Mouse (Mus musculus) cerebellum, adult 11 months (tissue): ENCODE data around the gene Pxk.

ENCODE experiments used
- DNase-seq: peaks from one replicate; pipeline ENCODE4 v3.0.0; 2022

Gene Pxk

DNA sequence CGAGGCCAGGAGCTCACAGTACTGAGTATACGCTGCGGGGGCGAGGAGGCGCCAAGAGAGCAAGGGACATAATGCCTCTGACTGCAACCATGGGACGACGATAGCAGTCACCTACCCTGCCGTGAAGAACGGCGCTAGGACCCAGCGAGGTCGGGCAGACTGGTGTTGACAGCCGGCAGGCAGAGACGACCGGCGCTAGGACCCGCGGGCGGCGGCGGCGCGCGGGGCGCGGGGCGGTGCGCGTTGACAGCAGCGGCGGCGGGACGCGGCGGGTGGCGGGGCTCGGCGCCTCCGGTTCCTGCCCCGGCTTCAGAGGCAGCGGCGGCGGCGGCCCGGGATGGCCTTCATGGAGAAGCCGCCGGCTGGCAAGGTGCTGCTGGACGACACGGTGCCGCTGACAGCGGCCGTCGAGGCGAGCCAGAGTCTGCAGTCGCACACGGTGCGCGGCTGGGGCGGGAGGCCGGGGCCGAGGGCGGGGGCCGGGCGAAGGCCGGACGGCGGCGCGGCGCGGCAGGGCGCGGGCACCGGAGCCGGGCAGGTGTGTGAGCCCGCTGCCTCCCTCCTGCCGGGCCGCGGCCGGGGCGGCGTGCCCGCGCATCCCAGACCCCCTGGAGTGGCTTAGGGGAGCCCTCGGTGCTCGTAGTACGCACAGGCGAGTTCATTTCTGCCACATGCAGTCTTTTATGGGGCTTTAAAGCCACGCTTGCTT is at the start of gene Pxk:
Gene Pxk (plus strand): TSS at position 234 of the 709 bp plus-strand sequence.
- DNase-seq: peak; percentile 90

DNA sequence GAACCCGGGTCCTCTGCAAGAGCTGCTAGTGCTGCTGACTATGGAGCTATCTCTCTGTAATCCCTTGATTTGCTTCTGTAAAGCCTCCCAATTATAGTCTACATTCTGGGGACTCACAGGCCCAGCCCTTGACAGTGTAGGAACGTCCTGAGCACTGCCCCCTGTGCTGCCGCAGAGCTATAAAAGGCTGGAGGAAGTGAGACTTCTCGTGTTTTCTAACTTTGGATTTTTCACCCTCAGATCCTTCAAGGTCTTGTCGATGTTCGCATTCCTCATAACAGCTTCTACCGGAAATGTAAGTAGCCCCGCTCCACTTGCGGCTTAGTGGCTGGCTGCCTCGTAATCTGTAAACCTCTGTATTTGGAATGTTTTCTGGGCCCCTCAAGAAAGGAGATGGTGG is 48.7 kb upstream of the Pxk start:
- DNase-seq: no peak

DNA sequence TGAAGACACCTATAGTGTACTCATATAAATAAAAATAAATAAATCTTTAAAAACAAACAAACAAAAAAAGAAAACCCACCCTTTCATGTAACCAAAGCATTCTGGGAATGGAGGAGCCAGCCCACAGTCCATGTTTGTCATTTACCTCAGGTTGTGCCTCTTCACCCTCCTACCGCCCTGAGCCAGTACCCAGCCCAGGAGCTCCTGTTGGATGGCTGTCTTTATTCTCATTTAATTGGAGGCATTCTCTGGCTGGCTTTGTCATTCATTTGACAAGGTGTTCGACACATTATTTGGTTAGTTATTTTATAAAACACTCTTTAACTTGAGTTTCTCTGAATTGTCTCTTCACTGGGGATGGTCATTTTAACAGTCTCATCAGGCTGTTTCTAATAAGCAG is 46.1 kb upstream of the Pxk start:
- DNase-seq: no peak

DNA sequence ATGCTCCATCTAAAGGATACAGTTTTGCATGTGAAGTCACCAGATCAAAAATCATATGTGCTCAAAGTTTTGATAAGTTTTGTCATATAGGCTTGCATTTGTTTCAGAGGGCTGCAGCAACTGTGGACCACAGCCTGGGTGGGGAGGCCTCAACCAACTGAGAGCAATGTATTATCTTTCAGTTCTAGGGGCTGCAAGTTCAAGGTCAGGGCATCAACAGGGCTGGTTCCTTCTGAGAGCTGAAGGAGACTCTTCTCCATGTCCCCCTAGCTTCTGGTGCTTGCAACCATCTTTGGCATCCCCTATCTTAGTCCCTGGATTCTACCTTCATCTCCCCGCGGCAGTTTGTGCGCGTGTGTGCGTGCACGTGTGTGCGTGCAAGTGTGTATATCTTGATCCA is 45.4 kb upstream of the Pxk start:
- DNase-seq: no peak

DNA sequence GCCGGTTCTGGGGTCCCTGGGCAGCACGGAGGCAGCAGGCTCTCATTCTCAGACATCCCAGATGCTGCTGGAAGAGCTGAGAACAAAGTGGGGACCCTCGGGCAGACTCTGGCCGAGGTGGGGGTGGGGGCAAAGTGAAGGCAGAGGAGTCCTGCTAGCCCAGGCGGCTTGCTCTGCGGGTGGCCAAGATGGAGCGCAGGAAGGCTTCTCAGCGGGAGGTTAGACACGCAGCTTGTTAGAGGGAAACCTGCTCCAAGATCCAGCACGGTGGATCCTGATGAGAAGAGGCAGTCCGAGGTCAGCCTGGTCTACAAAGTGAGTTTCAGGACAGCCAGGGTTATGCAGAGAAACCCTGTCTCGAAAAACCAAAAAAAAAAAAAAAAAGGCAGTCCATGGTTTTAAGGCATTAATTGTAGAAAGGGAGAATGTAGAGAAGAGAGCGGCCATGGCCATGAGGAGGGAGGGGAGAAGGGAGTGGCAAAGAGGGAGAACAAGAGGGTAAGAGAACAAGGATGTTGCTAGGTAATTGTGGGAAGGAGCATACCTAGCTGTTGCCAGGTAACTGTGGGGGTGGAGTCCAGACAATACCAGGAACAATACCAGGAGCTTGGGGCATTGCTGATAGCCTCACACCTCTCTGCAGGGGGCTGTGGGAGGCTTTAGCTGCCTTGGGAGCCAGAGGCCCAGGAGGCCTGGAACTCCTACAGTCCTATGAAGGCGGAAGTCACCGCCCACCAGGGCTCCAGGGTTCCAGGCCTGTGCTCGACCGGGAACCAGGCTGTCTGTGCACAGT is 43.5 kb upstream of the Pxk start:
- no peak for DNase-seq

DNA sequence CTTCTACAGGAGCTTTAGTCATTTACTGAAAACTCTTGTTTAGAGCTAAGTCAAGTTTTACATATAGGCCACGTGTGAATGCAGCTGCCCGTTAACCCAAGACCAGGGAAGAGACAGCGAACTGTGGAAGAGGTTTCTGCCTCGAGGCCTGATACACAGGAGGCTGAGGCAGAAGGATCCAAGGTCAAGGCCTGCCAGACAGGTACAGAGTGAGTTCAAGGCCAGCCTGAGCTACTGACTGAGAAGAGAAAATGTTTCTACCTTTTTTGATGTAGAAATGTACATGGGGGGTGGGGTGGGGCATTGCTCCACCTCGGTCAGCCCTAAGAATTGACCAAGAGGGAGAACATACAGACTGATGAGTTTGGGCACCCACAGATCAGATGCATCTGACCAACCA is 41.9 kb upstream of the Pxk start:
- no peak for DNase-seq

DNA sequence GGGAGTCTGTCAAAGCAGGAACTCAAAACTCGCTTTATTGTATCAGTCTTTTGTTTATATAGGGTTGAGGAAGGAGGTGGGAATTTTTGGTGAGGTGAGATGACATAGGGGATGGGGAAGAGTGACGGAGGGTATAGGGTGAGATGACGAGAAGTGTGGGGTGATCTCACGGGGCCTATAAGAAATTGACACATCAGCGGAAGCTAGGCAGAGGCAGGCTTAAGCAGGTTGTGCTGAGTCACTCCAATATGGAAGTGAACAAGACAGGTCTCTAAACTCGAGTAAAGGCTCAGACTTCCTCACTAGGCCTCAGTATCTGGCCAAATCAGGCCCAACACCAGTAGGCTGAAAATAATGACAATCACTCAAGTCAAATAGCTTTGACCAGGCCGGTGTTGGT is 38.1 kb upstream of the Pxk start:
- DNase-seq: no peak

DNA sequence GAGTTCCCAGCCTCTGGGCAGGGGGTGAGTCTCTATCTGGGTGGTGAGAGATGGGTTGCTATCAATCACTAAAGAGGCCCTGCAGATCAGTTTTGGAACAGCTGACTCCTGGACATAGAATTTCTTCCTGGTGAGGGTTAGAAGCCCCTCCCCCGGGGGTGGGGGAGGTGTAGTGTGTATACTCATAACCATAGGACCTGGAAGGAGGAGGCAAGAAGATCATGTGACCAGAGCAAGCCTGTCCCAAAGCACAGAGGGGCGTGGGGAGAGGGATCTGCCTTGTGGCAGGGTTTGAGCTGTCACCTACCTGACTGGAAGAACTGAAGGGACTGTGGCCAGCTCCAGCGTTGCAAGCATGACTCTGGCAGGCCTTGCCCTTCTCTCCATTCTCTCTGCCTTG is 35.9 kb upstream of the Pxk start:
- DNase-seq: no peak

DNA sequence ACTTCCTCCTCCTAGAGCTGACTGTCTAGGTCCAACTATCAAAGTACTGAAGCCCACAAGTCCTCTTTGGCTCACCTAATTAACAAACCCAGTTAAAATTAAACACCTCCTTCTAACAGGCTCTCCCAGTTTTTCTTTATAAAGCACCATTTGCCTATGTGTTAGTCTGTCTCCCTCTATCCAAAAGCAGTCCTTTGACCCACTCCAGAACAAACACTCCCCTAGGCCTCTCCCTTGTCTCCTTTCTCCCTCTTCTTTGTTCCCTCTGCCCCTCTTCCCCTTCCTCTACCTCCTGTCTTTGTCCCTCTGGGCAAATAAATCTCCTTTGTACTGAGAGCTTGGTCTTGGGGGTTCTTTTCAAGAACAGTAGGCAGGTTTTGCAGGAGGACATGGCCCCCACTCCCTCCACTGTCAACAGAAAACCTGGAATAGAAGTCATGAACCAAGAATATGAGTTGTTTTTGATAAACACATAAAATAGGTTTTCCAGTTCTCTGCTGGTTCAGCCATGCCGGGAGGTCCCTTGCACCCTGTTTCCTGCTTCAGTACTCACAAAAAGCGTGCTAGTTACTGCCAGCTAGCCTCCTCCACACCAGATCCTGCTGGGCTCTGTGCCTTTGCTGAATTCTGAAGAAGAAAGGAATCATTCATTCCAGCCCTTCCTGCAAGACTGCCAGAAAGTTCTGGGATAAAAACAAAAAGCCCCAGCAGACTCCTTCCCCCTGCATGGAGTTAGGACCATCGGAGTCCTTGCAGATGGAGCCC is 35.3 kb upstream of the Pxk start:
- DNase-seq: no peak

DNA sequence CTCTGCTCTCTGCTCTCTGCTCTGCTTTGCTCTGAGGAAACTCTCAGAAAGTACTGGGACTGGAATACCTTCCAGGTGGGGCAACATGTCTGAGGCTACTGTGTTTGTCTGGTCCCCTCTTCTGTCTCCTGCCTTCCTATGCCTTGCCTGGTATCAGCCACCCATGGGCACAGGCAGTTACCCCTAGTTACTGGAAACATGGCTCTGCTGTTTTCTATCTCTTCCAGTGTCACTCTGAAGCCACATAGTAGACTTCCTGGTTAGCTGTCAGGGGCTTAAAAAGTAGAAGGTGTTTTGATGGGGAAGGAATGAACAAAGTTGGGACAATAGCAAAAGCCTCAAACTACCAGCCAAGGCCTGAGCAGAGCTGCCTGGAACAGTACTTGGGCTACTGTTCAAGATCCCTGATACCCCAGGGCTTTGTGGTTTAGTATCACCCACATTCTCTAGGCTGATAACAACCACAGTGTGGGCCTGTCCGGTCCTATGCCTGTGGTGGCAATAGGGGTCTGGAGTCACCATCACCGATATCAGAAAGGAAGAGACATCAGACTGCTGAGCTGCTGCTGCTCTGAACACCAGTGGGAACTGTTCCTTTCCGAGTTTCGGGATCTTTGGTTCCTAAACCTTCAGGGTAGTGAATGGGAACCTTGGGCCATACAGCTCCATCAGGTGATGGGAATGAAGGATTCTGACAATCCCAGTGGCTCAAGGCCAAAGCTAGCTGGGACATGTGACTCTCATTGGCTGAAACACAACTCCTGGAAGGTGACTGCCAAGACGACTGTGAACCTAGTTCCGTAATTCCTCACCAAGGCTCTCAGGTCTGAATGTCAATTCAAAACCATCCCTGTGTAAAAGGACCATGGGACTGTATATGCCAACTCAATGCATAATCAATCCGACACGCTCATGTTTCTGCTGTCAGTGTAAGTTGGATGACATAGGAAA is 33.9 kb upstream of the Pxk start:
- no peak for DNase-seq

DNA sequence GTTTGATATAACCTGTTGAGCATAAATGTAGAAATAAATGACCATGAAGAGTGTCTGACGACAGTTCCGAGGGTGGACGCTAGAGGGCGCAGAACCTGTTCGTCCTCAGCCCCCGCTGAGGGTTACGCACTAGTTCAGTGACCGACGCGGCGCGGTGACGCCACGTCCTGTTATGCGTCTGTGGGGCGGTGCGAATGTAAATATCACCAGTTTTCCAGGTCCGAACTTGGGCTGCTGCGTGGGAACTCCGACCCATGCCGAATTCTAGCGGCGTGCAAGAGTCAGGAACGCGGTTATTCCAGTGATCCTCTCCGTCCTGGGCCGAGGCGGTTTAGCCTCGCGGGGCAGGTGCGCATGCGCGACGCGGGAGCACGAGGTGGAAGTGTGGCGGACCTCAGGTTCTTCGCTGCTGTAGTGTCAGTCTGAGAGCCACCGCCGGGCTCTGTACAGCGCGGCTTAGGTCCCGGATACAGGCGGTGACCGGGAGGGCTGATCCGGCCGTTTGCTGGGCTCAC is 17.8 kb upstream of the Pxk start, which contains the start of gene Rpp14:
Gene Rpp14 (plus strand): TSS at position 203 of the 515 bp plus-strand sequence.
- peak; percentile 94 for DNase-seq

DNA sequence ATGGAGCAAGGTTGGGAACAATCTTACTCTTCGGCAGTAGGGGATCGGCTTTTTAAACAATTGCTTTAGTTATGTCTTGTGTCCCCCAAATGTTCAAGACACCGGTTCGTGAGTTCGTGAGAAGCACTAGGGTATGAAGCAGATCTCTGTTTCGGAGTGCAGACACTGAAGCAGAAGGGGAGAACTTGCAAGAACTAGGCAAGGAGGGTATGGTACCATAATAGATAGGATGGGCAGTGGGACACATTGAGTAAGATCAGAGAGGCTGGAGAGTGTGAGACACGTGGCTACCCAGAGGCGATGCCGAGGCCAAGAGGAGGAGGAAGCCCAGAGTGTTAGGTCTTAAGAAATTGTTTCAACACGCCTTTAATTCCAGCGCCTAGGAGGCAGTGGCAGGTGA is 17.3 kb upstream of the Pxk start:
- DNase-seq: no peak

DNA sequence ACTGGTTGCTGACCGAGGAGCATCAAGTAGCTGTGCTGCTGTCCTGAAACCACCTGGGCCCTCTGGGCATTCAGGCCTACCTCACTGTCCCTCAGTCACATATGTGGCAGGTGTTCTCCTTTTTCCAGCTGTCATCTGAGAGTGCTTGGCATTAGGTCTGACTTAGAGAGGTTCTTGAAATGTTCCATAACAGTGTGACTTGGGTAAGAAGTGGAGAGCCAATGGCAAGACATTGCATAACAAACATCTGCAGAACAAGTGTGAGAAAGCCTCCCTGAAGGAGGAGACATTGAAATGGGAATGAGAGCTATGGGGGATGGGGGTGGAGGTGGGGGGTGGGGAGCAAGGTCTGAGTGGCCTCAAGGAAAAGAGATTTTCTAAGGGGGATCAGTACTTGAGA is 15.1 kb upstream of the Pxk start:
- DNase-seq: no peak

DNA sequence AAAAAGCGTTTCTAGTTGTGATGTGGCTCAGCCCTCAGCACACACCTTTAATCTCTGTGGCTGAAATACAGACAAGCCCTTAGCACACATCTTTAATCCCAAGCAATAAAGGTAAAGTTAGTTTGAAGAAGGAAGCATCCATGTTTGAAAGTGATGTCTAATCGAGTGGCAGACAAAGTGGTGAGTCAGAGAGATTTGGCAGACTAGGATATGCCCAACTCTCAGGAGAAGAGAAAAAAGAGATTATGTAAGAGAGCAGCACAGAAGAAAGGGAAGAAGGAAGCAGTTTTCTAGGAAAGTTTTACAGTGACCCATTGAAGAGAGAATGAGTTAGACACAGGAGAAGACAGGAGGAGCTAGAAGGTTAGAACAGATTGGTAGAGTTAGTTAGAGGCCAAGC is 9.0 kb upstream of the Pxk start:
- no peak for DNase-seq

DNA sequence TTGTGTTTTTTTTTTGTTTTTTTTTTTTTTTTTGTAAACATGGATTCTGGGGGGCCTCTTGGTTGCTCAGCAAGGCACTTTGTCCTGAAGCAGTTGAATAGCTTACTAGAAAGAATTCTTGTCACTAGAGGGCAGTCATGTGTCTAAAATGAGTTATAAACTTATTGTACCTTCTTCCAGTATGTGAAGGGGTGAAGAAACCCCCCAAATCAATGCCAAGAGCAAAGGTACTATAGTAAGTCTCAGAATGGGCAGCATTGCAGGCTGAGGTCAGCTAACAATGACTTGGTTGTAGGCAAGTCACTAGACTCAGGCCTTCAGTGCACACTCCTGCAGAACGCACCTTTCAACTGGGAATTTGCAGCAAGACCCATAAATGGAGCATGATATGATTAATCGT is 5.4 kb upstream of the Pxk start:
- no peak for DNase-seq

DNA sequence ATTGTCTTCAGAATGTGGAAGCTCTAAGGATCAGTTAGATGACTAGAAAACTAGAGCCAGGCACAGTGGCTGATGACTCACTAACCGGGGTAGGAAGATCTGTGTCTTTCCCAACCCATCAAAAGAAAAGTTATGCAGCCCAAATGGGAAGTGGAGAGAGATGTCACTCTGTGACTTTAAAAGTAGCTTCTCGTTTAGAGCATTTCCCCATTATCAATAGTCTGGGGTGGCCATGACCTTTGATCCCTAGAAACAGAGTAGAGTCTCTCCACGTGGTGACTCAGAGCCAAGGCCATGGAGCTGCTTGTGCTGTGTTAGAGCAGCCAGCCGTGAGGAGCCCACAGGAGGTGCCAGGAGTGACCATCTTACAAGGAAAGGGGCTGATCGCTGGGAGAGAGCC is 4.6 kb upstream of the Pxk start:
- DNase-seq: no peak

DNA sequence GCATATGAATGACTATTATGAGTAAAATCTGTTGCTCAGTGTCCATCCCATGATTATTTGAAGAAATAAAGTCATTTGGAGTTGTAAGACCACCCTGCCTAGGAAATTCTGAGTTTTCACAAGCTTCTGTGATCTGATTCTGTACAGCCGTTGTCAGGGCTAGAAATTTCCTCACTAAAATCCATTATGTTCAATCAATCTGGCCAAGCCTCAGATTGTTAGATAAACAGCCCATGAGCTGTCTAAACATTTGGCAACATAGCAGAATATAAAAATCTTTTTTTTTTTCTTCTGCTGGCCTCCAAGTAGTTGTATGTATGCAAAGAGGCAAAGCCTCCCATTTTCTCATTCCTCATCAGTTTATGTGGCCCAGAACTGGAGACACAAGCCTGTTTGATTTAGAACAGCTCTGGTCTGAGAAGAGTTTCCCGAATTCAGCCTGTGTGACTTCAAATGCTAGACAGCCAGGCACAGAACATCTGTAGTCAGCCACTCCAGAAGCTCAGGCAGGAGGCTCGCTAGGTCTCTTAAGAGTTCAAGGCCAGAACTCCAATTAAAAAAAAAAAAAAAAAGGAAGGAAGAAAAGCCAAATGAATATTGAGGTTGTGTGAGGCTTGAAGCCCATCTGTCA is 3.0 kb upstream of the Pxk start:
- no peak for DNase-seq

DNA sequence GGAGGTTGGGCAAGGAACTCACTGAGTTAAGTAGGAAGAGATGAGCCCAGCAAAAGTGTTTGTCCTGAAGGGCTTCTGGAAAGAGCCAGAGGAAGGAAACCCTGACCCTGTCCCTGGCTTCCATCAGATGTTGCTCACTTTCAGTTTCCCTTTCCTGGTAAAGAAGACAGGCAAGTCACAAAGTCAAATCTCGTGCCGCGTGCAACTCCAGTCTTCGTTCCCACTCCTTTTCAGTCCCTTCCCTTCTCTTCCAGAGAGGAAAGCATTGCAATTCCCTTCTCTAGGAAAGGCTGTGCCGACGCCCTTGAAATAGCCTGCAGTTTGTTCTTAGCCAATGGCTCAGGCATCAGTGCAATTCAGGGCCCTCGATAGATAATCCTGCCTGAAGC is 2.5 kb upstream of the Pxk start:
- DNase-seq: no peak

DNA sequence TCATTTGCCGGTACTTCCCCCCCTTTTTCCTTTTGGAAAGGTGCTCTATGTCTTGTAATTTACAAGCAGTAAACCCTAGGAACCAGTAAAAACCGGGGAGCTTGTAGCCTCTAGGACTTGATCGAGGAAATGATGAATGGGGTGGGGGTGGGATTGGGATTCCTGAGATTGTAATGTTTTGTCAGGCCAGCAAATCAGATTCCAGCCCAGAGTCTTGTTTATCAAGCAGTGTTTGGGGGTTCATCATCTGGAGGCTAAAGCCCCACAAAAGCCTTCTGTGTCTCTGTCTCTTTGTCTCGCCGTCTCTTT is 630 bp downstream of the Pxk start:
- no peak for DNase-seq

DNA sequence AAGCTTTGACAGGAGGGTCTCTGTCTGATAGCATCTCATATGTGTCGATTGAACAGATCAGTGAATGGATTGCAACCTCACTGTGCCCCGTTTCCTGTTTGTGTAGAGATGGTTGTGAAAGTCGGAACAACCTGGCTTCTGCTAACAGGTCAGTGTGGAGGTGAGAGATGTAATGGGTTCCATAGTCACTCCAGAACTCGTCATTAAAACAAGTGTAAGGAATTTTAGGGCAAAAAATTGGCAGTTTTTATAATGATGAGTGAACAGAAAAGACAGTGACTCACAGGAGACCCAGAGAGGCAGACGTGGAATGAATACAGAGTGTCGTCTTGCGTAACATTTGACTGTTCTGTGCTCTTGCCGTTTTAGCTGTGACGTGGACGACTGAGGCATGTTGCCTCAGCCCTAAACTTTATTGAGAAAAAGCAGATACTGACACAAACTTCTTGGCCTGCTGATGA is 1.6 kb downstream of the Pxk start:
- no peak for DNase-seq

DNA sequence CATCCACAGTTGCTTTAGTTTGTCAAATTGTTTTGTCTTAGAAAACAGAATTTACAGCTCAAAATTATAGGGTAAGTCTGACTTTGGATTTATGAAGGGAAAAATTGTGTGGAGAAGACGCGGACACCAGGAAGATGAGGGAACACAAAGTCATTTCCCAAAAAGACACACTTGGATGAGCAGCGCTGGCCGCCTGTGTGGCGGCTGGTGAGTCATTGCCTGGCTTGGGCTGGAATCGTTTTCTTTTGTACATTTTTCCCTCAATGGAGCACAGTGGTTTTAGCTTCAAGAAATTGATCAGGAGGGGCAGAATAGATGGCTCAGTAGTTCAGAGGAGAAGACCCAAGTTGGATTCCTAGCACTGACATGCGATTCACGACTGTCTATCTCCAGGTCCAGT is 3.9 kb downstream of the Pxk start:
- no peak for DNase-seq

DNA sequence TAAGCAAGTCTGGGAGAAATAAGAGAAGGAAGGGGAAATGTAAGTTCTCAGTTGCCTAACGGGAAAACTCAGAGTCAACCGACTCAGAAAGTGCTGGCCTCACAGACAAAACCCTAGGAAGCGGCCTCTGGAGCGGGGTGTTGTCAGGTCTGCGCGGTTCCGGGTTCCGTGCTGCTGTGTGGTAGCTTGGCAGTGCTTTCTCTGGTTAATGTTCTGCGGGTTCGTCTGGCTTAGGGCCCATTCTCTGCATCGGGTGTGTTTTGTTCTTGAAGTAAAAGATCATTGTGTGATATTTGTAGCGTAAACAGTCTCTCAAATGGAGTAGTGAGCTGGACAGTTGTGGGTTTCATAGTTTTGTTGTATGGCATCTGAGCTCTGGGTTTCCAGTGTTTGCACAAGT is 4.7 kb downstream of the Pxk start:
- no peak for DNase-seq
